Mouse (Mus musculus) spleen, adult 2 months (tissue): ENCODE data around the gene Brd3os.

Experiments used
- CTCF ChIP-seq: fragments of 200-500 bp; IDR thresholded peaks from 2 replicates; pipeline ENCODE4 v1.5.1; 2011; ENCODE audit warnings: mild to moderate bottlenecking, inconsistent platforms; ENCODE audit not compliant: insufficient read depth, insufficient read length, insufficient replicate concordance; ENCODE audit errors: extremely low read depth
- POLR2A ChIP-seq: fragments of 200-500 bp; IDR thresholded peaks from 2 replicates; pipeline ENCODE4 v1.6.1; 2011; ENCODE audit warnings: low read depth, low read length, inconsistent platforms

DNA sequence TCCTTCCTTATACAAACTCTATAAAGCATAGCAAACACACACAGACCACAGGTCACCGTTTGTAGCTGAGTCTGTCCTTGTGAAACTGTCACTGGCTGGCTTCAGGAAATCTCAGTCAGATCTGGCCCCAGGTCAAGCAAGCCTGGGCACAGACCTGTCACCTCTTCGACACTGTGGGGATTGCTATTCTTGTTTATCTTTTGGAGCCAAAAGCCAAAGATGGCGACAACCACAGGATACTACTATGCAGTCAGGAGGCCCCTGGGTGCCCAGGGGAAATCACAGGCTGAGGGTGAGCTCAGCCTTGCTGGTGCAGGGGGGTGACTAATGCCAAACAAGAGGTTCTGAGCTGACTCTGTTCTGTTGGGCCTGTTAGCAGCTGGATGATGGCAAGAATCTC lies 25.7 kb upstream of the Brd3os start:
- TF ChIP-seq POLR2A: no peak
- TF ChIP-seq CTCF: no peak
